Mouse (Mus musculus) kidney, postnatal 4 days (tissue): ENCODE measurements at regions not wholly inside any gene's neighbourhood (a gene's known extent, or its start where the extent isn't known, plus 50 kb on each side); places are given as distances from the start of the nearest gene placed in this dataset.

Experiments
- DNase-seq, 2 experiments: peaks; one replicate each; pipeline ENCODE4 v3.0.0; 2021; ENCODE audit warnings: mixed read lengths in 2 of 2

- DNase-seq = no peak
These were observed 590.1 kb downstream of the Kctd12 start for GRCm38 (mm10) chr14:102392351-102392750.

- no peak for DNase-seq
These were observed 609.4 kb downstream of the Kctd12 start for GRCm38 (mm10) chr14:102372994-102373567.

GRCm38 (mm10) chr14:102361589-102361988 is 620.8 kb downstream of the Kctd12 start:
- no peak for DNase-seq

- no peak for DNase-seq
These were observed 599.7 kb downstream of the Lmo7 start for GRCm38 (mm10) chr14:102329409-102329808.

GRCm38 (mm10) chr14:102306332-102306731 is 576.6 kb downstream of the Lmo7 start:
- no peak for DNase-seq

- DNase-seq = no peak
These were observed 573.1 kb downstream of the Lmo7 start for GRCm38 (mm10) chr14:102302826-102303225.

GRCm38 (mm10) chr14:102300251-102300650 is 570.5 kb downstream of the Lmo7 start:
- DNase-seq = no peak

GRCm38 (mm10) chr14:102291361-102291760 is 561.6 kb downstream of the Lmo7 start:
- DNase-seq = no peak

- no peak for DNase-seq
These were observed 520.3 kb downstream of the Lmo7 start for GRCm38 (mm10) chr14:102250076-102250475.

- no peak for DNase-seq
These were observed 518.8 kb downstream of the Lmo7 start for GRCm38 (mm10) chr14:102248581-102248980.

GRCm38 (mm10) chr14:102248023-102248422 is 518.3 kb downstream of the Lmo7 start:
- DNase-seq = no peak

GRCm38 (mm10) chr14:102243806-102244536 is 514.2 kb downstream of the Lmo7 start:
- DNase-seq = no peak

GRCm38 (mm10) chr14:102216581-102217368 is 487.0 kb downstream of the Lmo7 start:
- peak; percentile 45 to 54 for DNase-seq

GRCm38 (mm10) chr14:102215267-102215964 is 485.7 kb downstream of the Lmo7 start:
- no peak for DNase-seq

GRCm38 (mm10) chr14:102212079-102212478 is 482.3 kb downstream of the Lmo7 start:
- no peak for DNase-seq

- no peak for DNase-seq
These were observed 475.3 kb downstream of the Lmo7 start for GRCm38 (mm10) chr14:102204881-102205671.

GRCm38 (mm10) chr14:102199430-102199829 is 469.7 kb downstream of the Lmo7 start:
- DNase-seq = no peak

- no peak for DNase-seq
These were observed 461.0 kb downstream of the Lmo7 start for GRCm38 (mm10) chr14:102190786-102191185.

GRCm38 (mm10) chr14:102181269-102181668 is 451.5 kb downstream of the Lmo7 start:
- no peak for DNase-seq

- no peak for DNase-seq
These were observed 442.0 kb downstream of the Lmo7 start for GRCm38 (mm10) chr14:102171775-102172174.

- peak; percentile 9 to 14 for DNase-seq
These were observed 431.8 kb downstream of the Lmo7 start for GRCm38 (mm10) chr14:102161291-102162284.
